Mouse (Mus musculus) heart, embryonic 11.5 days (tissue): ENCODE measurements around the gene Tfip11. TPM values are rescaled to one million over a fixed set of nuclear protein-coding genes. Genes with fewer than 3 reads are reported as not detected.

Experiments used
- ATAC-seq: fragments of 200-750 bp; cut with Nextera tagmentation; replicated peaks from 2 replicates; pipeline ENCODE4 v1.8.0; 2017; ENCODE audit warnings: moderate library complexity; ENCODE audit not compliant: insufficient number of reproducible peaks, low FRiP score, low TSS enrichment
- H3K27ac ChIP-seq: fragments of 300-500 bp; sonication (generic); 2 replicates; pipeline ENCODE4 v1.5.1; 2014; ENCODE audit warnings: mild to moderate bottlenecking, low read depth, low read length
- H3K27me3 ChIP-seq: fragments of 300-500 bp; sonication (generic); 2 replicates; pipeline ENCODE4 v1.6.1; 2014; ENCODE audit warnings: mild to moderate bottlenecking, low read length, mixed read lengths; ENCODE audit not compliant: control insufficient read depth, insufficient read depth
- H3K36me3 ChIP-seq: fragments of 300-500 bp; sonication (generic); 2 replicates; pipeline ENCODE4 v1.6.1; 2014; ENCODE audit warnings: mild to moderate bottlenecking, low read length, moderate library complexity, mixed read lengths; ENCODE audit not compliant: control insufficient read depth, insufficient read depth
- H3K4me1 ChIP-seq: fragments of 300-500 bp; sonication (generic); 2 replicates; pipeline ENCODE4 v1.6.1; 2014; ENCODE audit warnings: low read length; ENCODE audit not compliant: control insufficient read depth, insufficient read depth
- H3K4me2 ChIP-seq: fragments of 300-500 bp; sonication (generic); 2 replicates; pipeline ENCODE4 v1.6.1; 2014; ENCODE audit warnings: mild to moderate bottlenecking, moderate library complexity
- H3K4me3 ChIP-seq: fragments of 300-500 bp; sonication (generic); 2 replicates; pipeline ENCODE4 v1.5.1; 2014; ENCODE audit warnings: low read depth, low read length
- H3K9ac ChIP-seq: fragments of 300-500 bp; sonication (generic); 2 replicates; pipeline ENCODE4 v1.6.1; 2014; ENCODE audit warnings: mild to moderate bottlenecking, low read depth, low read length, moderate library complexity
- H3K9me3 ChIP-seq: fragments of 300-500 bp; sonication (generic); replicated peaks from 2 replicates; pipeline ENCODE4 v1.6.1; 2016; ENCODE audit warnings: low read length; ENCODE audit not compliant: control insufficient read depth
- WGBS: fragments of 180-500 bp; shearing (Covaris S2); extraction: QIAGEN DNeasy Blood & Tissue Kit; methylation state at CpG from one replicate; pipeline ENCODE4 v1.1.7; 2014; ENCODE audit not compliant: insufficient replicate concordance; 5-methylcytosine and 5-hydroxymethylcytosine counted together
- polyA plus RNA-seq: library from polyadenylated mRNA; unstranded; fragments of >200 nt; fragmentation: Nextera tagmentation; extraction: Ambion mirVana; gene quantifications from 2 replicates; pipeline ENCODE4 v1.2.1, GENCODE M21; 2014

Tfip11 gene
- polyA plus RNA-seq, 1 experiment from 2014 or later = 13.7 TPM

DNA sequence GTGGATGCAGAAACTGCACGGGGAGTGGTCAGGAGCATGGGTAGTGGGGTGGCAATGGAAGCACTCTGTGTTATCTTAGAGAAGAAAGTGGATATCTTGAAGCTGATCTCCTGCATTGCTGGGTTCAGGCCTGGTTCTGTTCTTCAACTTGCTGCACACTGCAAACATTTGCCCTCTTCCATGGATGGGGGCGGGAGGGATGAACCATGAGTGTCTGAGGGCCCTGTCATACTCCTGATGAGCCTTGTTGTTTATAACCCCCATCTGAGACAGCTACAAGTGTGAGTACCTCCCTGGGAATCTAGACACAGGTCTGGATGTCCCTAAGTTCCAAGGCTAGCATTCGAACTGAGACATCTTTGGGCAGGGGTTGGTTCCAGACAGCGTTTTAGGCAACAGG is 4.8 kb upstream of the Tfip11 start:
- WGBS = 69% methylated on average over 4 of the region's 4 CpGs
- no peaks in the 10 kb centered on the region for H3K9me3 ChIP-seq
- no peaks in the 10 kb centered on the region for H3K36me3 ChIP-seq
- H3K4me3 ChIP-seq = no peak overlapping the region
- H3K27ac ChIP-seq = no peak overlapping the region
- H3K4me2 ChIP-seq = no peak overlapping the region
- H3K4me1 ChIP-seq = peaks cover 3% of the 10 kb centered on the region; the same call in 1 of the 2 replicates
- no peaks in the 10 kb centered on the region for H3K27me3 ChIP-seq
- ATAC-seq = no peak
- no peak overlapping the region for H3K9ac ChIP-seq

DNA sequence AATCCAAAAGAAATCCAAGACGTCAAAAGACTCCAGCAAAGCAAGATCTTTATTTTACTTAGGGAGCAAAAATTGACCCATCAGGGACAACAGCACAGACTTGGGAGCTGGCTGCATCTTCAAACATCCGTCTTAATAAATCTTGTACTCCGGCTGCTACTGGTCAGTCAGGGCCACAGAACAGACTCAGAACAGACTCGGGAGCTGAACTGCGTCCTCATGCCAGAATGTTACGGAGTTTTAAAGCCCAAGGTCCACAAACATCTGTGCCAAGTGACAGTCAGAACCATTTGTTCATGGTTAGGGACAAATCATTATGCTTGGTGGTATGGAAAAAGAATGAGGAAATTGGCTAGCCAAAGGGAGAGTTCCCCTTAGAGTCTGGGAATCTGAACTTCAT is 2.9 kb upstream of the Tfip11 start:
- WGBS = 83% methylated on average over 6 of the region's 6 CpGs
- no peak overlapping the region for H3K4me2 ChIP-seq
- peaks cover 5% of the 10 kb centered on the region; the same call in 1 of the 2 replicates for H3K4me1 ChIP-seq
- H3K27ac ChIP-seq = no peak overlapping the region
- ATAC-seq = no peak
- H3K36me3 ChIP-seq = no peaks in the 10 kb centered on the region
- no peaks in the 10 kb centered on the region for H3K27me3 ChIP-seq
- H3K4me3 ChIP-seq = no peak overlapping the region
- H3K9ac ChIP-seq = no peak overlapping the region
- H3K9me3 ChIP-seq = no peaks in the 10 kb centered on the region

DNA sequence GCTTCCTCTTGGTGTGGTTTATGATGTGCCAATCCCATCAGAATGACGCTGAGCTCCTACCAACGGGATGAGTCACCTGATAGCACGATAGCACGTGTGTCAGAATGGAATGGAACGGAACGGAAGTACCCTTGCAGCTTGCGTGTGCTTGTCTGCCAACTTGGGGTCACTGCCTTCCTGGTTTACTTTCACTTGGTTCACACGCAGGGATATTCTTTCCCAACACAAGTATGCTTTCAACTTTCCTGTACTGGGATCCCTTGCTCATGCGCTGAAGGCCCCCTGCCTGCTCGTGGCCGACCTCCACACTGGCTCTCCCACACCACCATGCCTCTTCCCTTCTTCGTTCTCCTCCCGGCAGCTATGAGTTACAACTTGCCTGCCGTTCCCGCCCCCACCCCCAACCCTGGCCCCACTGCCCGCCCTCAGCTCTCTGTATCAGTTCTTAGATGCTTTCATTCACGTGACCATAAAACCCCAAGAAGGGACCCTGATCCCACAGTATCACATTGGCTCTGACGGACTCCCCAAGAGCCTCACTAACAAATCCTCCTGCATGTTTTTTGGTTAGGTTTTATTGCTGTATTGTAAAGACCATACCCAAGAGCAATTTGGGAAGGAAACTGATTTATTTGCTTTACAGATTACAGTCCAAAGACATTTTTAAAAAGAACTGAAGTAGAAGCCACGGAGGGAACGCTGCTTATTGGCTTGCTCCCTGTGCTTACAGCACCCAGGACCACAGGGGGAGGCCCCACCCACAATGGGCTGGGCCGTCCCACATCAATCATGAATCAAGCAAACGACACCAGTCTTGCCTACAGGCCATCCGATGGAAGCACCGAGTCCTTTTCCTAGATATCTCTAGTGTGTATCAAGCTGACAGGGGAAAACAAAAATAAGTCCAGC is 1.3 kb upstream of the Tfip11 start:
- Histone ChIP-seq H3K36me3 (peaks cover 8% of the 10 kb centered on the region), H3K9me3 (no peaks in the 10 kb centered on the region), H3K4me1 (peaks cover 5% of the 10 kb centered on the region; the same call in 1 of the 2 replicates), H3K4me2 (peak overlapping the region; percentile 68), H3K27me3 (no peaks in the 10 kb centered on the region), H3K4me3 (peak overlapping the region; percentile 24), H3K27ac (peak overlapping the region; percentile 71), H3K9ac (peak overlapping the region; percentile 58; the same call in 1 of the 2 replicates)
- peak; percentile 68; the same call in 1 of the 2 replicates for ATAC-seq
- 21% methylated on average over 24 of the region's 24 CpGs for WGBS

DNA sequence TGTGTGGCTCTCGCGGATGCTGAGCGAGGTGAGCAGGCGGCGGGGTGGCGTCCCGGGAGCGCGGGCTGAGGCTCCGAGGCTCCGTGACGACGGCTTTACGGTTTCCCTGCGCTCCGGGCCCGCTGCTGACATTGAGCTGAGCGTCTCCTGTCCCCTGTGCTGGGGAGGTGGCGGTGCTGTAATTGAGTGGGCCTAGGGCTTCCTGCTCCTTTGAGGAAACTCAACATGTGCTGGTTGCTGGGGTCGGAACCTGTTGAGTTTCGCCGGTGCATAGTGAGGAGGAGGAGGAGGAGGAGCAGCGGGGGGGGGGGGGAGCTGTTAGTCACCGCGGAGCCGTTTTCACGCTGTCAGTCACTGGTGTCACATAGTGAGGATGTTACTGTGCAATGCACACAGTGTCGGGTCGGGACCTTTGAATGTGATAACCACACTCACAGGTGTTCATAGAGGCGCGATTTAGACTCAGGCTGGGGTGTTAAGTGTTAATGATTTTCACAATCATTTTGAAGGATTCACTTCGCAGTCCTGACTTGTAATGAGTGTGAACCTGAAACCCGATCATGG is 370 bp downstream of the Tfip11 start:
- WGBS = under 1% methylated on average over 32 of the region's 33 CpGs
- peaks cover 5% of the 10 kb centered on the region; the same call in 1 of the 2 replicates for H3K4me1 ChIP-seq
- no peaks in the 10 kb centered on the region for H3K9me3 ChIP-seq
- no peaks in the 10 kb centered on the region for H3K27me3 ChIP-seq
- peak overlapping the region; percentile 69 for H3K4me2 ChIP-seq
- ATAC-seq = peak; percentile 35; the same call in 1 of the 2 replicates
- peaks cover 20% of the 10 kb centered on the region for H3K36me3 ChIP-seq
- H3K27ac ChIP-seq = no peak overlapping the region
- peak overlapping the region; percentile 94 for H3K4me3 ChIP-seq
- H3K9ac ChIP-seq = peak overlapping the region; percentile 80

DNA sequence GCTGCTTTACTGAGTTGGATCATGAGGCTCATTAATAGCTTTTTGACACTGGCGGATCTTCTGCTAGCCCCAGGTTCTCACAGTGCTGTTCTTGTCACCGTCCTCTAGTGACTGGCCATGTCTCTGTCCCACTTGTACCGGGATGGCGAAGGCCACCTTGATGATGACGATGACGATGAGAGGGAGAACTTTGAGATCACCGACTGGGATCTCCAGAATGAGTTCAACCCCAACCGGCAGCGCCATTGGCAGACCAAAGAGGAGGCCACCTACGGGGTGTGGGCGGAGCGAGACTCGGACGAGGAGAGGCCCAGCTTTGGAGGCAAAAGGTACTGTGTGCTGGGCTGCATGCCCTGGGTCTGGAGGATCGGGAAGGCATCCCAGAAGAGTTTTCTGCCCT is 1.7 kb downstream of the Tfip11 start:
- Histone ChIP-seq H3K27me3 (no peaks in the 10 kb centered on the region), H3K4me1 (peaks cover 5% of the 10 kb centered on the region; the same call in 1 of the 2 replicates), H3K4me3 (no peak overlapping the region), H3K36me3 (peaks cover 27% of the 10 kb centered on the region), H3K9me3 (no peaks in the 10 kb centered on the region), H3K27ac (no peak overlapping the region), H3K9ac (no peak overlapping the region), H3K4me2 (no peak overlapping the region)
- WGBS = 87% methylated on average over 15 of the region's 15 CpGs
- ATAC-seq = no peak

DNA sequence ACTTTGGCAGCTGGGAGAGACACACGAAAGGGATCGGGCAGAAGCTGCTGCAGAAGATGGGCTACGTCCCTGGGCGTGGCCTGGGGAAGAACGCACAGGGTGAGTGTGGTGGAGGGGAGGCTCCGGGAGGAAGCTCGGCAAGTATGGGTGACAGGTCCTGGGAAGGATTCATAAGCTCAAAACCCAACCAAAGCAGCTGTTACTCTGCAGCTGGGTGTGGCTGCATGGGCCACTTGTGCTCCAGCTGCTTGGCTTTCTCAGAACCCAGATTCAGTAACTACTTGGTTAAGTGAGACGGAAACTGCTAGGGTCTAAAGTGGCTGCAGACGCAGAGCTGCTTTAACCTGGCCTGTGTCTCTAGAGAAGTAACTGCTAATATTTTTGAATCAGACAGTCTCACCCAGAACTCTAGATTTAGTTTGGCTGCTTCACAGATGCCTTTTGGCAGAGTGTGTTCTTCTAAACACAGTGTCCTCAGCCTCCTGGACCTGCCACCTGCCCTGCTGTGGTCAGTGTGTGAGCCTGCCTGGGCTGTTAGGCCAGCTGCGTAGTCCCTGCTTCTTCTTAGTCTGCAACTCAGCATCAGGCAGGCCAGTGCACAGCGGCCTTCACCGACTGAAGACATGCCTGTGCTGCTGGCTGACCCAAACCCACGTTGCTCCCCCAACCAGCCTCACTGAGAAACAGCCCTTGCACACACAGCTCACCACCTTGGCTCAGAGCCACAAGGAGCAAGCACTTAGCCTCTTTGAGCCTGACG is 3.8 kb downstream of the Tfip11 start:
- no peak for ATAC-seq
- H3K4me3 ChIP-seq = no peak overlapping the region

DNA sequence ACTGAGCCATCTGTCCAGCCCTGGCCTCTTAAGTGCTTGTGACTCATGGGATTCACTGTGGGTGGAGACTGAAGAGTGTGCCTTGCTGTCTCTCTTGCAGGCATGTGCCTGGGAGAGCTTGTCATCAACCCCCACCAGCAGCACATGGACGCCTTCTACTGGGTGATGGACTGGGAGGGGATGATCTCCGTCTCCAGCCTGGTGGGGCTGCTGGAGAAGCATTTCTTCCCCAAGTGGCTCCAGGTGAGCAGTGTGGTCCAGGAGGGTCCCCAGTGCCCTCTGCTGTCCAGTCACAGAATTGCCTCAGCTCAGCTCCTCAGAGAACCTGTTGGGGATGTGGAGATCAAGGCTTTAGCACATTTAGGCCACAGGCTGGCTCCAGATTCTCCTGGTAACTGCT is 9.3 kb downstream of the Tfip11 start:
- Histone ChIP-seq H3K9me3 (no peaks in the 10 kb centered on the region), H3K4me2 (no peak overlapping the region), H3K36me3 (peaks cover 44% of the 10 kb centered on the region), H3K27ac (no peak overlapping the region), H3K4me3 (no peak overlapping the region), H3K27me3 (no peaks in the 10 kb centered on the region), H3K4me1 (no peaks in the 10 kb centered on the region), H3K9ac (no peak overlapping the region)
- ATAC-seq = no peak
- WGBS = 11% methylated on average over 2 of the region's 2 CpGs

More for the DNA sequence above, 3.8 kb downstream of the Tfip11 start:
- H3K9me3 ChIP-seq = no peaks in the 10 kb centered on the region
- H3K4me2 ChIP-seq = no peak overlapping the region
- peaks cover 41% of the 10 kb centered on the region for H3K36me3 ChIP-seq
- H3K9ac ChIP-seq = no peak overlapping the region
- 89% methylated on average over 14 of the region's 14 CpGs for WGBS
- H3K27ac ChIP-seq = no peak overlapping the region
- no peaks in the 10 kb centered on the region for H3K27me3 ChIP-seq
- peaks cover 2% of the 10 kb centered on the region; the same call in 1 of the 2 replicates for H3K4me1 ChIP-seq

DNA sequence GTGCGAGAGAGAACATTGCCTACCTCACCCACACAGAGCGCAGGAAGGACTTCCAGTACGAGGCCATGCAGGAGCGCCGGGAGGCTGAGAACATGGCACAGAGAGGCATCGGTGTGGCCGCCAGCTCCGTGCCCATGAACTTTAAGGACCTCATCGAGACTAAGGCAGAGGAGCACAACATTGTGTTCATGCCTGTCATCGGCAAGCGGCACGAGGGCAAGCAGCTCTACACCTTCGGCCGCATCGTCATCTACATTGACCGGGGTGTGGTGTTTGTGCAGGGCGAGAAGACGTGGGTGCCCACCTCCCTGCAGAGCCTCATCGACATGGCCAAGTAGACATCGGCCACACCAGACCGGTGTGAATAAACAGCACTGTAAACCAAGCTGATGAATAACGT is 10.8 kb downstream of the Tfip11 start:
- ATAC-seq = no peak
- Histone ChIP-seq H3K9ac (no peak overlapping the region), H3K4me1 (no peaks in the 10 kb centered on the region), H3K4me3 (no peak overlapping the region), H3K4me2 (no peak overlapping the region), H3K36me3 (peaks cover 34% of the 10 kb centered on the region), H3K9me3 (no peaks in the 10 kb centered on the region), H3K27me3 (no peaks in the 10 kb centered on the region), H3K27ac (no peak overlapping the region)
- 93% methylated on average over 22 of the region's 22 CpGs for WGBS
